Mouse (Mus musculus): Measurements from ENCODE around the gene Fcf1. TPM values are rescaled to one million over a fixed set of nuclear protein-coding genes. Genes with fewer than 3 reads are reported as not detected.
A peak's percentile ranks its signal among the peaks of the same experiment; 100 is the strongest.

Gene Fcf1
- polyA plus RNA-seq, 1 experiment from 2014 or later: 148 TPM

DNA sequence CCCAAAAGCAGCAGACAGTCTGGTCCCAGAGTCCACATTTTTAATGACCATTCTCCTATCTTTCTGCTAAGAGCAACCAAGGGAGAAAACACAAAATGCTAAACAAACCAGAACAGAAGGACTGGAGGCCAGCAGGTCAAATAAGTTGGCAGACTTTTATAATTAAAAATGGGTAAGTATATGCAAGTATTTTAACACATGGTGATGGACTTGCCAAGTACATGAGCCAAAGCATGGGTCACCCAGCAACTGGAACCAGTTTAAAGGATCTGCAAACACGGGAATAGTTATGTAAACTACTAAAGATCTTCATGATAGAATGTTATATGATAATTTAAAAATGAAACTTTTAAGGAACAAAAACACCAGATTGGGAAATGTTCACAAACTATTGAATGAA is 18.3 kb upstream of the Fcf1 start:
- no peak for ATAC-seq (ENCODE audit: low FRiP score)
- Histone ChIP-seq H3K9me3 (ENCODE audit: control insufficient read depth, low read length) (no peaks in the 10 kb centered on the region), H3K36me3 (ENCODE audit: control insufficient read depth, insufficient read depth, low read length) (peaks cover 3% of the 10 kb centered on the region; the same call in 1 of the 2 replicates), H3K27ac (ENCODE audit: low read depth, low read length) (no peak overlapping the region), H3K4me2 (replicated peaks; ENCODE audit: low read depth, low read length) (no peak overlapping the region), H3K4me3 (ENCODE audit: low read depth, low read length) (no peak overlapping the region), H3K4me1 (replicated peaks; ENCODE audit: control insufficient read depth, insufficient read depth, low read length) (no peaks in the 10 kb centered on the region), H3K27me3 (ENCODE audit: control insufficient read depth, insufficient read depth, low read length) (no peaks in the 10 kb centered on the region), H3K9ac (ENCODE audit: low read depth, low read length) (no peak overlapping the region)
- WGBS: 84% methylated on average over 1 of the region's 1 CpGs
- no peak for DNase-seq (ENCODE audit: low spot score)

GRCm38 (mm10) chr12:84956317-84956716 is 14.4 kb upstream of the Fcf1 start:
- DNase-seq (ENCODE audit: low spot score) (no peak), ATAC-seq (ENCODE audit: low FRiP score) (no peak)
- Histone ChIP-seq H3K36me3 (ENCODE audit: control insufficient read depth, insufficient read depth, low read length) (no peaks in the 10 kb centered on the region), H3K4me1 (replicated peaks; ENCODE audit: control insufficient read depth, insufficient read depth, low read length) (no peaks in the 10 kb centered on the region), H3K4me2 (replicated peaks; ENCODE audit: low read depth, low read length) (no peak overlapping the region), H3K4me3 (ENCODE audit: low read depth, low read length) (no peak overlapping the region), H3K9me3 (ENCODE audit: control insufficient read depth, low read length) (no peaks in the 10 kb centered on the region), H3K27ac (ENCODE audit: low read depth, low read length) (no peak overlapping the region), H3K9ac (ENCODE audit: low read depth, low read length) (no peak overlapping the region), H3K27me3 (ENCODE audit: control insufficient read depth, insufficient read depth, low read length) (no peaks in the 10 kb centered on the region)
- 96% methylated on average over 3 of the region's 3 CpGs for WGBS

DNA sequence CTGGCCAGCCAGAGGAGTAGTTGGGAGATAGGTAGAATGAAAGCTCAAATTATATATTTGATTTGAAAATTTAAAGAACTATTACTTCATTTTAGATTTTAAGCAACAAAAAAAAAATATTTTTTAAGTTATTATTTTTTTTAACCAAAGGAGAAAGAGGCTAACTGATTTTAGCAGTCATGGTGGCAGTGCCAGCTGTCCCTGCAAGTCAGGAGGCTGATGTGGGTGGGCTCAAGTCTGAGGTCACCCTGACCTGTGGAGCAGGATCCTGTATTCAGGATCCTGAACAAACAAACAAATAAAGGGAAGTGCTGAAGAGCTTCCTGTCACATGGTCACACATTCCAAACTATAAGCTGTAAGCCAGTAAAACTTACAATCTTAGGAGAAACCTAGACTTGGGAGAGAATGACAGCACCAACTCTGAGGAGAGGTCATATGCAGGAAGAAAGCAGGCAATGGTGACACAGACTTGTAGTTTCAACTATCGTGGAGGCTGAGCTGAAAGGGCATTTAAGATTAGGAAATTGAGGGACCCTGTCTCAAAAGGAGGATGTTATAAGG is 11.8 kb upstream of the Fcf1 start:
- Histone ChIP-seq H3K4me3 (ENCODE audit: low read depth, low read length) (no peak overlapping the region), H3K4me2 (replicated peaks; ENCODE audit: low read depth, low read length) (no peak overlapping the region), H3K27me3 (ENCODE audit: control insufficient read depth, insufficient read depth, low read length) (no peaks in the 10 kb centered on the region), H3K27ac (ENCODE audit: low read depth, low read length) (no peak overlapping the region), H3K9me3 (ENCODE audit: control insufficient read depth, low read length) (no peaks in the 10 kb centered on the region), H3K9ac (ENCODE audit: low read depth, low read length) (no peak overlapping the region), H3K4me1 (replicated peaks; ENCODE audit: control insufficient read depth, insufficient read depth, low read length) (no peaks in the 10 kb centered on the region), H3K36me3 (ENCODE audit: control insufficient read depth, insufficient read depth, low read length) (no peaks in the 10 kb centered on the region)
- WGBS: 69% methylated on average over 1 of the region's 1 CpGs
- ATAC-seq (ENCODE audit: low FRiP score) (no peak), DNase-seq (ENCODE audit: low spot score) (no peak)

DNA sequence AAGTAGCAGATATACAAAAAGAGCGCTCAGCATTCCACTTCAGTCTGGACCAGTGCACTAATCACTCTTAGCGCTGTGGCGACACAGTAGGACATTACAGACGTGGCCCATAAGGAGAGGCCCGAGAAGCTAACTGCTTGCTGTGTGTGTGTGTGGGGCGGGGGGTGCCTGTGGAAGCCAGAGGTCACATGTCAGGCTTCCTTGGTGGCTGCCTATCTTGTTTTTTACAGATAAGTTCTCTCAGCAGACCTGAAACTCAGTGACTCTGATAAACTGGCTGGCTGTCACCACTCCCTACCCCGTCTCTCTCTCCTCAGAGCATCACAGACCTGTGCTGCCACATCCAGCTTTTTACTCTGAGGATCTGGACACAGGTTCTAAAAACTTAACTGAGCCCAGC is 8.1 kb upstream of the Fcf1 start:
- no peak overlapping the region for H3K9ac ChIP-seq (ENCODE audit: low read depth, low read length)
- no peak overlapping the region for H3K4me3 ChIP-seq (ENCODE audit: low read depth, low read length)
- H3K27ac ChIP-seq (ENCODE audit: low read depth, low read length): no peak overlapping the region
- WGBS: 84% methylated on average over 7 of the region's 7 CpGs
- DNase-seq (ENCODE audit: low spot score): no peak
- no peaks in the 10 kb centered on the region for H3K4me1 ChIP-seq (replicated peaks; ENCODE audit: control insufficient read depth, insufficient read depth, low read length)
- no peak overlapping the region for H3K4me2 ChIP-seq (replicated peaks; ENCODE audit: low read depth, low read length)
- no peaks in the 10 kb centered on the region for H3K36me3 ChIP-seq (ENCODE audit: control insufficient read depth, insufficient read depth, low read length)
- no peak for ATAC-seq (ENCODE audit: low FRiP score)
- H3K9me3 ChIP-seq (ENCODE audit: control insufficient read depth, low read length): no peaks in the 10 kb centered on the region
- no peaks in the 10 kb centered on the region for H3K27me3 ChIP-seq (ENCODE audit: control insufficient read depth, insufficient read depth, low read length)

DNA sequence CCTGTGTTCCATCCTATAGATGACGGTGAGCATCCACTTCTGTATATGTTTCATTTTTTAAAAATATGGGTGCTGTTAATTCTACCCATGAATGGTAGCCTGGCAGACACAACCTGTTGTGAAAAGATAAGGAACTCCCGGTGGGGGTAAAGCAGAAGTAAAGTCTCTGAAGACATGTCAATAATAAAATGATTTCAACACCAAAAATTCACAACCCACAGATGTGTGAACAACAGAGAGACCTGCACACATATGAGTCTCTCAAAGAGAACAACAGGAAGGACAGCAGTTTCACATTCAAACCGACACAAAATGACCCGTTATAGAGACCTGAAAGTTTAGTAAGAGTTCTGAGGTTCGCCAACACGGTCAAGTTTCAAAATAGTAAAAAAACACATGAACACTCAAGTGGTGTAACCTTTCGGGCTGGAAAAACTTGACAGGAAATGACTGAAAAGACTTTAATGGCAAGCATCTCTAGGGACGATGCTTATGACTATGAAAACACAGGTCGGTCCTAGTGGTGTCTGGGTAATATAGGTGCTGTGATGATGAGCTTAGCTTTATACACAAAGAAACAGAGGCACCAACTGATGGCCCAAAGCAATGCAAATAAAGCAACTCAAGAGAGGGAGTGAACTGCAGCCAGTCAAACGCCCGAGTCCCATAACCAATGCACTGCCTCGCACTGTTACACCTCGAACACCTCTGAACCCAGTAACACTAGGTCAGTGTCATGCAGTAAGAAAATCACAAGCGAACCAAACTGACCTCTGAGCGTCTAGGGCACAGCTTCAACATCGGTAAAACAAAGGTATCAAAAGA is 1.7 kb upstream of the Fcf1 start:
- no peaks in the 10 kb centered on the region for H3K36me3 ChIP-seq (ENCODE audit: control insufficient read depth, insufficient read depth, low read length)
- H3K27ac ChIP-seq (ENCODE audit: low read depth, low read length): no peak overlapping the region
- 85% methylated on average over 16 of the region's 16 CpGs for WGBS
- ATAC-seq (ENCODE audit: low FRiP score) (no peak), DNase-seq (ENCODE audit: low spot score) (no peak)
- no peaks in the 10 kb centered on the region for H3K9me3 ChIP-seq (ENCODE audit: control insufficient read depth, low read length)
- H3K4me2 ChIP-seq (replicated peaks; ENCODE audit: low read depth, low read length): peak overlapping the region; percentile 91
- peak overlapping the region; percentile 69; the same call in 1 of the 2 replicates for H3K4me3 ChIP-seq (ENCODE audit: low read depth, low read length)
- H3K4me1 ChIP-seq (replicated peaks; ENCODE audit: control insufficient read depth, insufficient read depth, low read length): peaks cover 7% of the 10 kb centered on the region; the same call in 1 of the 2 replicates
- no peaks in the 10 kb centered on the region for H3K27me3 ChIP-seq (ENCODE audit: control insufficient read depth, insufficient read depth, low read length)
- no peak overlapping the region for H3K9ac ChIP-seq (ENCODE audit: low read depth, low read length)

- WGBS: 29% methylated on average over 15 of the region's 15 CpGs
- Histone ChIP-seq H3K4me2 (replicated peaks; ENCODE audit: low read depth, low read length) (peak overlapping the region; percentile 91), H3K4me3 (ENCODE audit: low read depth, low read length) (peak overlapping the region; percentile 69), H3K9me3 (ENCODE audit: control insufficient read depth, low read length) (no peaks in the 10 kb centered on the region), H3K27ac (ENCODE audit: low read depth, low read length) (no peak overlapping the region), H3K36me3 (ENCODE audit: control insufficient read depth, insufficient read depth, low read length) (no peaks in the 10 kb centered on the region), H3K27me3 (ENCODE audit: control insufficient read depth, insufficient read depth, low read length) (no peaks in the 10 kb centered on the region), H3K9ac (ENCODE audit: low read depth, low read length) (peak overlapping the region; percentile 74), H3K4me1 (replicated peaks; ENCODE audit: control insufficient read depth, insufficient read depth, low read length) (peaks cover 7% of the 10 kb centered on the region; the same call in 1 of the 2 replicates)
- DNase-seq (ENCODE audit: low spot score) (no peak), ATAC-seq (ENCODE audit: low FRiP score) (no peak)
These were observed 855 bp upstream of the Fcf1 start for GRCm38 (mm10) chr12:84969656-84970427.

- no peak overlapping the region for H3K9ac ChIP-seq (ENCODE audit: low read depth, low read length)
- H3K4me3 ChIP-seq (ENCODE audit: low read depth, low read length): no peak overlapping the region
- no peak overlapping the region for H3K27ac ChIP-seq (ENCODE audit: low read depth, low read length)
- no peaks in the 10 kb centered on the region for H3K9me3 ChIP-seq (ENCODE audit: control insufficient read depth, low read length)
- no peaks in the 10 kb centered on the region for H3K27me3 ChIP-seq (ENCODE audit: control insufficient read depth, insufficient read depth, low read length)
- H3K4me2 ChIP-seq (replicated peaks; ENCODE audit: low read depth, low read length): no peak overlapping the region
- no peaks in the 10 kb centered on the region for H3K4me1 ChIP-seq (replicated peaks; ENCODE audit: control insufficient read depth, insufficient read depth, low read length)
- DNase-seq (ENCODE audit: low spot score) (no peak), ATAC-seq (ENCODE audit: low FRiP score) (no peak)
- H3K36me3 ChIP-seq (ENCODE audit: control insufficient read depth, insufficient read depth, low read length): peaks cover 15% of the 10 kb centered on the region
- WGBS: 90% methylated on average over 2 of the region's 2 CpGs
These were observed 8.7 kb downstream of the Fcf1 start for GRCm38 (mm10) chr12:84979264-84979862.

GRCm38 (mm10) chr12:84989456-84989855 is 18.8 kb downstream of the Fcf1 start:
- DNase-seq (ENCODE audit: low spot score) (no peak), ATAC-seq (ENCODE audit: low FRiP score) (no peak)
- Histone ChIP-seq H3K36me3 (ENCODE audit: control insufficient read depth, insufficient read depth, low read length) (no peaks in the 10 kb centered on the region), H3K4me1 (replicated peaks; ENCODE audit: control insufficient read depth, insufficient read depth, low read length) (no peaks in the 10 kb centered on the region), H3K4me2 (replicated peaks; ENCODE audit: low read depth, low read length) (no peak overlapping the region), H3K27ac (ENCODE audit: low read depth, low read length) (no peak overlapping the region), H3K9me3 (ENCODE audit: control insufficient read depth, low read length) (no peaks in the 10 kb centered on the region), H3K27me3 (ENCODE audit: control insufficient read depth, insufficient read depth, low read length) (no peaks in the 10 kb centered on the region), H3K4me3 (ENCODE audit: low read depth, low read length) (no peak overlapping the region), H3K9ac (ENCODE audit: low read depth, low read length) (no peak overlapping the region)
- 73% methylated on average over 4 of the region's 4 CpGs for WGBS

Data from hindbrain, embryonic 11.5 days (tissue).